Mouse (Mus musculus): ENCODE measurements around the gene Osbpl6.
A peak's percentile ranks its signal among the peaks of the same experiment; 100 is the strongest.

- TF ChIP-seq CTCF (IDR thresholded peaks at IDR 0.05; ENCODE audit: low read depth) (peak; percentile 34; the same call in 1 of the 2 replicates), EP300 (IDR thresholded peaks at IDR 0.05; ENCODE audit: low read depth) (no peak)
Measured at GRCm38 (mm10) chr2:76599214-76599613, 192.9 kb downstream of the Osbpl6 start.
